ENCODE assay signal across 8 mouse cellular contexts in the genomic region with DNA sequence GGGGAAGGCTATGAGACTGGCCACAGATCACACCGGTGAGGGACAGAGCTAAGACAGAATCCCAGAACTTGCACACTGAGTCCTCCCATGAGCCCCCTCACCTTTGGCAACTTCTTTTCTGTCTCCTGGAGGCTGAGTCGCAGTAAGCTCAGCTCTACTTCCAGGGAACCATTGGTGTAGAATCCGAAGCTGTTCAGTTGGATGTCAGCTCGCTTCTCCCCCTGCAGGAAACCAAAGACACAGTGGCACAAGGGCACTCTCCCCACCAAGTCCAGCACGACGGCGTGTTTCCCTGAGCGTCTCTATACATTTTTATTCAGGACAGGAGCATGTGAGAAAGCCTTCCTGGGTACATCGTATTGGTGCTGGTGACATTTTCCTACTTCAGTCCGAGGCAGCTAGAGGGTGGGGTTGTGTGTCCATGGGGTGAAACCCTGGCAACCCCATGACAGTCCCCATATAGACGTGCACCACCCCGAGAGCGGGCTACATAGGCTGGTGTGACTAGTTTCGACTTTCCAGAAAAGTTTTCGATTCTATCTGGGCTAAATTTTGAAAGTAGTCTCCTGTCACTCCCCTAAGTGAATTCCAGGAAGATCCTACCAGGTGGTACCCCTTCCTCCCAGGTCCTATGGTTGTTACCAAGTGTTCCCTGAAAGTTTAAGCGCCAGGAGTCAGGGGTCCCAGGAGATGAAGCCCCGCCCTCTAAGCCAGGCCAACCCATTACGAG. TPM values are rescaled to one million over a fixed set of nuclear protein-coding genes. Genes with fewer than 3 reads are reported as not detected.
A peak's percentile ranks its signal among the peaks of the same experiment; 100 is the strongest.
DNase-seq lines count a peak whose midpoint lies in the region; ATAC-seq and TF ChIP-seq lines count a peak whose summit lies in the region.

No protein-coding gene starts in this region.

- TF ChIP-seq EP300 in MEL (IDR thresholded peaks at IDR 0.05; ENCODE audit: low read depth in 1 of 2, low read length in 2 of 2): no peak

- no peaks in the 10 kb centered on the region for H3K27me3 ChIP-seq in kidney, embryonic 14.5 days (ENCODE audit: control insufficient read depth, insufficient read depth, low read length)
- H3K27me3 ChIP-seq in MEL (ENCODE audit: control insufficient read depth in 1 of 2, insufficient read depth in 2 of 2, low read length in 2 of 2): no peaks in the 10 kb centered on the region
- no peaks in the 10 kb centered on the region for H3K27me3 ChIP-seq in liver, adult 2 months (ENCODE audit: control insufficient read depth, insufficient read depth, low read length)
- H3K27me3 ChIP-seq in stomach, embryonic 15.5 days (replicated peaks): no peaks in the 10 kb centered on the region

- no peak for DNase-seq in kidney, adult 11 months
- DNase-seq in MEL (ENCODE audit: low read depth, low spot score): no peak
- DNase-seq in liver, adult 2 months (ENCODE audit: extremely low read depth, low read depth, low spot score): no peak
- DNase-seq in testis, postnatal 10 days (ENCODE audit: low spot score): no peak
- no peak for DNase-seq in right cerebral cortex, postnatal 36 days (ENCODE audit: low spot score in 2 of 2)

- H3K27ac ChIP-seq in kidney, embryonic 14.5 days (ENCODE audit: low read depth, low read length): peak overlapping the region; percentile 85; the same call in 1 of the 2 replicates
- H3K27ac ChIP-seq in MEL (ENCODE audit: control insufficient read depth, low read depth, low read length): peak overlapping the region; percentile 17; the same call in 1 of the 2 replicates
- peak overlapping the region; percentile 78 for H3K27ac ChIP-seq in embryonic fibroblast, embryonic 13.5 days (ENCODE audit: insufficient read depth, low read length)
- peak overlapping the region; percentile 53 for H3K27ac ChIP-seq in liver, adult 2 months (replicated peaks; ENCODE audit: insufficient read depth, low read depth, low read length)
- peak overlapping the region; percentile 95 for H3K27ac ChIP-seq in stomach, embryonic 15.5 days

- ATAC-seq in kidney, embryonic 14.5 days (ENCODE audit: low FRiP score, low TSS enrichment): 0 out of 2 replicates have a peak, but pooled peaks have one; percentile 0
- ATAC-seq in stomach, embryonic 15.5 days (ENCODE audit: insufficient read depth, low FRiP score, low read depth): no peak

- WGBS in kidney, embryonic 14.5 days: 5% methylated on average over 18 of the region's 18 CpGs
- WGBS in liver, adult 2 months: 4% methylated on average over 18 of the region's 18 CpGs
- WGBS in stomach, embryonic 15.5 days: 2% methylated on average over 18 of the region's 18 CpGs

- H3K4me1 ChIP-seq in kidney, embryonic 14.5 days (ENCODE audit: control insufficient read depth, insufficient read depth, low read length): peaks cover 21% of the 10 kb centered on the region; the same call in 1 of the 2 replicates
- peaks cover 0 to 24% of the 10 kb centered on the region in 2 experiments; a peak in 2 of 4 replicates for H3K4me1 ChIP-seq in MEL (ENCODE audit: control insufficient read depth in 1 of 2, insufficient read depth in 2 of 2, low read length in 2 of 2)
- 0 out of 2 replicates have a peak, but pooled peaks cover 4% of the 10 kb centered on the region for H3K4me1 ChIP-seq in embryonic fibroblast, embryonic 13.5 days (ENCODE audit: control insufficient read depth, insufficient read depth, low read length)
- H3K4me1 ChIP-seq in liver, adult 2 months (ENCODE audit: control insufficient read depth, insufficient read depth, low read length): peaks cover 15% of the 10 kb centered on the region
- peaks cover 21% of the 10 kb centered on the region for H3K4me1 ChIP-seq in stomach, embryonic 15.5 days

- H3K9ac ChIP-seq in kidney, embryonic 14.5 days (ENCODE audit: low read depth, low read length): peak overlapping the region; percentile 78; the same call in 1 of the 2 replicates
- peak overlapping the region; percentile 87 for H3K9ac ChIP-seq in MEL (ENCODE audit: control insufficient read depth, low read depth, low read length, poor library complexity, severe bottlenecking)
- peak overlapping the region; percentile 85 for H3K9ac ChIP-seq in liver, adult 2 months (ENCODE audit: low read depth, low read length)
- peak overlapping the region; percentile 67 for H3K9ac ChIP-seq in stomach, embryonic 15.5 days

- no peaks in the 10 kb centered on the region for H3K9me3 ChIP-seq in kidney, embryonic 14.5 days (ENCODE audit: control insufficient read depth, low read length)
- H3K9me3 ChIP-seq in MEL (replicated peaks; ENCODE audit: insufficient read depth, low read length): no peaks in the 10 kb centered on the region
- H3K9me3 ChIP-seq in stomach, embryonic 15.5 days: no peaks in the 10 kb centered on the region

- H3K36me3 ChIP-seq in kidney, embryonic 14.5 days (ENCODE audit: control insufficient read depth, insufficient read depth, low read length): peaks cover 20% of the 10 kb centered on the region; the same call in 1 of the 2 replicates
- peaks cover 0 to 11% of the 10 kb centered on the region in 2 experiments; a peak in 2 of 4 replicates for H3K36me3 ChIP-seq in MEL (ENCODE audit: control insufficient read depth in 1 of 2, insufficient read depth in 2 of 2, low read length in 2 of 2)
- no peaks in the 10 kb centered on the region for H3K36me3 ChIP-seq in liver, adult 2 months (ENCODE audit: control insufficient read depth, insufficient read depth, low read length)
- peaks cover 16% of the 10 kb centered on the region; the same call in 1 of the 2 replicates for H3K36me3 ChIP-seq in stomach, embryonic 15.5 days

- H3K79me2 ChIP-seq in MEL (ENCODE audit: control insufficient read depth, insufficient read depth, low read length, poor library complexity): peaks cover 13% of the 10 kb centered on the region
- no peaks in the 10 kb centered on the region for H3K79me2 ChIP-seq in liver, adult 2 months (ENCODE audit: control insufficient read depth, insufficient read depth, low read length)

- TF ChIP-seq CTCF in MEL (IDR thresholded peaks at IDR 0.05 in 2 of 3, conservative IDR thresholded peaks at IDR 0.05 in 1 of 3; ENCODE audit: control insufficient read depth in 1 of 3, insufficient read depth in 1 of 3, low read depth in 2 of 3, low read length in 3 of 3, poor library complexity in 1 of 3, severe bottlenecking in 1 of 3): peak in 1 of 3 experiments; percentile 8; a peak in 1 of 6 replicates
- TF ChIP-seq CTCF in embryonic fibroblast, embryonic 13.5 days (IDR thresholded peaks at IDR 0.05; ENCODE audit: borderline replicate concordance, insufficient read depth, low read length): peak; percentile 21; the same call in 1 of the 2 replicates
- peak; percentile 17; the same call in 1 of the 2 replicates for TF ChIP-seq CTCF in liver, adult 2 months (IDR thresholded peaks at IDR 0.05; ENCODE audit: low read depth, low read length)

- peak overlapping the region; percentile 72 for H3K4me3 ChIP-seq in kidney, embryonic 14.5 days (ENCODE audit: low read length)
- peak overlapping the region; percentile 74 to 91 for H3K4me3 ChIP-seq in MEL (ENCODE audit: control insufficient read depth in 1 of 2, insufficient read depth in 1 of 2, low read depth in 2 of 2, low read length in 2 of 2)
- H3K4me3 ChIP-seq in embryonic fibroblast, embryonic 13.5 days (ENCODE audit: insufficient read depth, low read length): peak overlapping the region; percentile 76
- H3K4me3 ChIP-seq in liver, adult 2 months (ENCODE audit: insufficient read depth, low read depth, low read length): peak overlapping the region; percentile 92
- peak overlapping the region; percentile 87 for H3K4me3 ChIP-seq in stomach, embryonic 15.5 days (replicated peaks)

- peak overlapping the region; percentile 69 for H3K4me2 ChIP-seq in kidney, embryonic 14.5 days (replicated peaks; ENCODE audit: low read depth, low read length)
- H3K4me2 ChIP-seq in stomach, embryonic 15.5 days: peak overlapping the region; percentile 77

- TF ChIP-seq POLR2A in MEL (IDR thresholded peaks at IDR 0.05; ENCODE audit: control insufficient read depth in 1 of 2, insufficient read depth in 1 of 2, low read depth in 1 of 2, low read length in 2 of 2, poor library complexity in 1 of 2): no peak; a peak in 1 of 4 replicates
- no peak for TF ChIP-seq POLR2A in embryonic fibroblast, embryonic 13.5 days (IDR thresholded peaks at IDR 0.05; ENCODE audit: low read depth, low read length)
- no peak for TF ChIP-seq POLR2A in liver, adult 2 months (IDR thresholded peaks at IDR 0.05; ENCODE audit: extremely low read depth, insufficient read depth, low read length)

- peak; percentile 2 for TF ChIP-seq RAD21 in MEL (IDR thresholded peaks at IDR 0.05; ENCODE audit: low read depth, low read length)

RNA-seq across cellular contexts. Expression of gene Gpr108, which starts 1.4 kb away (rescaled TPM):
- 32.8 and 36.8 TPM in 2 replicates for polyA plus RNA-seq in kidney, embryonic 14.5 days (2014; fragmentation: Nextera tagmentation; extraction: Ambion mirVana)
- 21.8 and 22.1 TPM in 2 replicates for total RNA-seq in MEL (2012; rRNA removed)
- polyA plus RNA-seq in MEL (2012; ENCODE audit: insufficient read depth in 1 of 2, insufficient read length in 2 of 2, low read depth in 1 of 2, low replicate concordance in 2 of 2, missing spikeins in 1 of 2): 10 to 100 TPM in 1 of 2 experiments, not detected in 1; 35.9 TPM
- 33.5 and 33.9 TPM in 2 replicates for polyA plus RNA-seq in embryonic fibroblast, embryonic 13.5 days (2011; ENCODE audit: insufficient read length, low read depth, missing spikeins)
- 10.7 and 11.7 TPM in 2 replicates for total RNA-seq in liver, adult 2 months (2014; rRNA removed)
- 19.3 and 23.7 TPM in 2 replicates for polyA plus RNA-seq in liver, adult 2 months (2012; rRNA removed)
- polyA plus RNA-seq in stomach, embryonic 15.5 days (2015; fragmentation: Nextera tagmentation; extraction: Ambion mirVana): 41.4 and 44.3 TPM in 2 replicates

RNA-seq across cellular contexts. Expression of gene Trip10, which starts 2.4 kb away (rescaled TPM):
- polyA plus RNA-seq in kidney, embryonic 14.5 days (2014; fragmentation: Nextera tagmentation; extraction: Ambion mirVana): 29.7 and 37.1 TPM in 2 replicates
- 8.9 and 10.9 TPM in 2 replicates for total RNA-seq in MEL (2012; rRNA removed)
- 10 to 100 TPM in 1 of 2 experiments, not detected in 1; 20.8 TPM for polyA plus RNA-seq in MEL (2012; ENCODE audit: insufficient read depth in 1 of 2, insufficient read length in 2 of 2, low read depth in 1 of 2, low replicate concordance in 2 of 2, missing spikeins in 1 of 2)
- polyA plus RNA-seq in embryonic fibroblast, embryonic 13.5 days (2011; ENCODE audit: insufficient read length, low read depth, missing spikeins): 58.8 and 61.3 TPM in 2 replicates
- total RNA-seq in liver, adult 2 months (2014; rRNA removed): 4.6 and 5.1 TPM in 2 replicates
- 4.8 and 7.2 TPM in 2 replicates for polyA plus RNA-seq in liver, adult 2 months (2012; rRNA removed)
- 43.1 and 43.7 TPM in 2 replicates for polyA plus RNA-seq in stomach, embryonic 15.5 days (2015; fragmentation: Nextera tagmentation; extraction: Ambion mirVana)

RNA-seq across cellular contexts. Expression of gene C3, which starts 18.9 kb away (rescaled TPM):
- polyA plus RNA-seq in kidney, embryonic 14.5 days (2014; fragmentation: Nextera tagmentation; extraction: Ambion mirVana): 0.19 and 1.2 TPM in 2 replicates
- total RNA-seq in MEL (2012; rRNA removed): 0.35 and 0.59 TPM in 2 replicates
- 1 to 10 TPM in 1 of 2 experiments, not detected in 1; 3.2 TPM for polyA plus RNA-seq in MEL (2012; ENCODE audit: insufficient read depth in 1 of 2, insufficient read length in 2 of 2, low read depth in 1 of 2, low replicate concordance in 2 of 2, missing spikeins in 1 of 2)
- polyA plus RNA-seq in embryonic fibroblast, embryonic 13.5 days (2011; ENCODE audit: insufficient read length, low read depth, missing spikeins): 3.9 TPM in 2 replicates
- 5,384 and 7,708 TPM in 2 replicates for total RNA-seq in liver, adult 2 months (2014; rRNA removed)
- polyA plus RNA-seq in liver, adult 2 months (2012; rRNA removed): 3,773 and 3,833 TPM in 2 replicates
- polyA plus RNA-seq in stomach, embryonic 15.5 days (2015; fragmentation: Nextera tagmentation; extraction: Ambion mirVana): 9.5 and 20.2 TPM in 2 replicates

RNA-seq across cellular contexts. Expression of gene Vav1, which starts 32.1 kb away (rescaled TPM):
- 1.3 and 1.7 TPM in 2 replicates for polyA plus RNA-seq in kidney, embryonic 14.5 days (2014; fragmentation: Nextera tagmentation; extraction: Ambion mirVana)
- 81.8 and 86.7 TPM in 2 replicates for total RNA-seq in MEL (2012; rRNA removed)
- 10 to 100 TPM in 1 of 2 experiments, not detected in 1; 99.6 TPM for polyA plus RNA-seq in MEL (2012; ENCODE audit: insufficient read depth in 1 of 2, insufficient read length in 2 of 2, low read depth in 1 of 2, low replicate concordance in 2 of 2, missing spikeins in 1 of 2)
- polyA plus RNA-seq in embryonic fibroblast, embryonic 13.5 days (2011; ENCODE audit: insufficient read length, low read depth, missing spikeins): 0.79 TPM in 1 of 2 replicates, not detected in the other
- 2.7 and 2.9 TPM in 2 replicates for total RNA-seq in liver, adult 2 months (2014; rRNA removed)
- polyA plus RNA-seq in liver, adult 2 months (2012; rRNA removed): 1.3 and 1.9 TPM in 2 replicates
- polyA plus RNA-seq in stomach, embryonic 15.5 days (2015; fragmentation: Nextera tagmentation; extraction: Ambion mirVana): 4.1 and 4.4 TPM in 2 replicates

RNA-seq across cellular contexts. Expression of gene Tnfsf14, which starts 52.9 kb away (rescaled TPM):
- polyA plus RNA-seq in kidney, embryonic 14.5 days (2014; fragmentation: Nextera tagmentation; extraction: Ambion mirVana): not detected in 2 replicates
- total RNA-seq in MEL (2012; rRNA removed): not detected in 2 replicates
- polyA plus RNA-seq in MEL (2012; ENCODE audit: insufficient read depth in 1 of 2, insufficient read length in 2 of 2, low read depth in 1 of 2, low replicate concordance in 2 of 2, missing spikeins in 1 of 2): not detected
- polyA plus RNA-seq in embryonic fibroblast, embryonic 13.5 days (2011; ENCODE audit: insufficient read length, low read depth, missing spikeins): not detected in 2 replicates
- 0.27 and 0.28 TPM in 2 replicates for total RNA-seq in liver, adult 2 months (2014; rRNA removed)
- polyA plus RNA-seq in liver, adult 2 months (2012; rRNA removed): 0.42 and 0.75 TPM in 2 replicates
- polyA plus RNA-seq in stomach, embryonic 15.5 days (2015; fragmentation: Nextera tagmentation; extraction: Ambion mirVana): 0.23 and 0.32 TPM in 2 replicates

Comparison
In these comparisons a context has a peak if more than half of its experiments do, and no peak if none do; other contexts are left out.
1. H3K27ac ChIP-seq: peak in every context shown above with its lines; median percentile 95 in stomach, embryonic 15.5 days; 85 in kidney, embryonic 14.5 days; 78 in embryonic fibroblast, embryonic 13.5 days; 53 in liver, adult 2 months; 17 in MEL.
2. RNA of gene C3, which starts 18.9 kb away (polyA plus RNA-seq): 3,773 to 3,833 TPM in liver, adult 2 months; 9.5 to 20.2 TPM in stomach, embryonic 15.5 days, 3.9 TPM in embryonic fibroblast, embryonic 13.5 days, 3.2 TPM in MEL and 0.19 to 1.2 TPM in kidney, embryonic 14.5 days; every median in the first group is over 100 times any median in the second.
3. Peak in every context shown above with its lines, with median percentiles within 50 percentile points of each other: H3K4me3 ChIP-seq and H3K9ac ChIP-seq.